Mouse (Mus musculus) spleen, postnatal 0 days (tissue): Measurements from ENCODE around the gene Gpr182. TPM values are rescaled to one million over a fixed set of nuclear protein-coding genes. Genes with fewer than 3 reads are reported as not detected.

ENCODE experiments used
- polyA plus RNA-seq: library from polyadenylated mRNA; unstranded; fragments of >200 nt; fragmentation: Nextera tagmentation; extraction: Ambion mirVana; gene quantifications from 2 replicates; pipeline ENCODE4 v1.2.1, GENCODE M21; 2015

Gpr182 gene
- polyA plus RNA-seq = 7.9 and 10.9 TPM in 2 replicates

DNA sequence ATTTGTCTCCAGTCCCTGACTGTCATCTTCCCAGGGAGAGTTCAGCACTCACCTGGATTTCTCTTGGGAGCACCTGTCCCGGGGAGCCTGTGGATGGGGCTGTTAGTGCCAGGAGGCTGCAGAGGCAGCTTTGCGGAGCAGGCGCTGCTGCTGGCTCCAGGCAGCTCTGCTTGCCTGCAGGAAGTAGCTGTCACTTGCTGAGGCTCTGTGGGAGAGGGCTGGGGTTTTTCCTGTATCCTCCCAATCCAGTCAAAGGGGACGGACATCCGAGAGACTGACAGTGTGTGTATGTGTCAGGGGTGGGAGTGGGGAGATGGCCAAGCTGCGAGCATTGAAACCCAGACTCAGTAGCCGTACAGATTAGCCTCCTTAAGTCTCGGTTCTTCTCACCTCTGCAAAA is at the start of gene Gpr182:
Gene Gpr182, minus strand, starts transcription at position 185 of the 400 bp plus-strand sequence.

DNA sequence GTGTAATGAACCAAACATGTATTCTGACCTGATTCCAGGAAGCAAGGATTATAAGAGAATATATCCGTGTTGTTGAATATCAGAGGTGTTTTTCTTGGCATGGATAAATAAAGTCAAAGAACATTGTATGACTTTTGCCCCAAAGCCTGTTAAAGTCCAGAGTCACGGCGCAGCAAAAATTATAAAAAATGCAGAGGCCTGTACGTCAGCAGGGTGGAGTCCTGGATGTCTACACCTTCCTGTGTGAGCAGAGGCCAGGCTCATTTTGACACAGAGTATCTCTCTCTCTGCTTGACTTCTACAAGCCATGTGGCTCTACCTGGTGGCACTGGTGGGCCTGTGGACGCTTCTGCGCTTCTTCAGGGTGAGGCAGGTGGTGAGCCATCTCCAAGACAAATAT is 49.4 kb upstream of the Gpr182 start, which contains the start of gene Rdh16:
Gene Rdh16, plus strand, starts transcription at position 262 of the 400 bp plus-strand sequence.

DNA sequence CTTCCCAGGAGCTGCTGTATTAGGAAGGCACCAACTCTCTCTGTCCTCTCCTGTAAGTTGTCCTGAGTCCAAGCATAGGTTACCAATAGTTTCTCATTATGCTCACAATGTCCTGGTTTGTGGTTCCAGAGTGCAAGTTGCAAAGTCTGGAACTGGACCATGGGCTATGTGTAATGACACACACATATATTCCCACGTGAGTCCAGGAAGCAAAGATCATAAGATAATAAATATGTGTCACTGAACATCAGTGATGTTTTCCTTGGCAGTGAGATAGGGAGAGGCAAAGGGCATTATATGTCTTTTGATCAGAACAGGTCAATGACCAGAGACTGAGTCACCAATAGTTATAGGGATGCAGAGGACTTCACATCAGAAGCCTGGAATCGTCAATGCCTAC is 24.5 kb upstream of the Gpr182 start, which contains the start of gene Rdh9:
Gene Rdh9, plus strand, starts transcription at position 376 of the 400 bp plus-strand sequence.

GRCm38 (mm10) chr10:127759181-127760110 is 7.9 kb upstream of the Gpr182 start, which contains the start of the genes Rdh1 and Rdh16f1:
TSS of gene Rdh1 (plus strand) at chr10:127759721.
TSS of gene Rdh16f1 (plus strand) at chr10:127759787.

GRCm38 (mm10) chr10:127739083-127739660 is 12.4 kb downstream of the Gpr182 start, which contains the start of gene Zbtb39:
TSS of gene Zbtb39 (plus strand) at chr10:127739538.

DNA sequence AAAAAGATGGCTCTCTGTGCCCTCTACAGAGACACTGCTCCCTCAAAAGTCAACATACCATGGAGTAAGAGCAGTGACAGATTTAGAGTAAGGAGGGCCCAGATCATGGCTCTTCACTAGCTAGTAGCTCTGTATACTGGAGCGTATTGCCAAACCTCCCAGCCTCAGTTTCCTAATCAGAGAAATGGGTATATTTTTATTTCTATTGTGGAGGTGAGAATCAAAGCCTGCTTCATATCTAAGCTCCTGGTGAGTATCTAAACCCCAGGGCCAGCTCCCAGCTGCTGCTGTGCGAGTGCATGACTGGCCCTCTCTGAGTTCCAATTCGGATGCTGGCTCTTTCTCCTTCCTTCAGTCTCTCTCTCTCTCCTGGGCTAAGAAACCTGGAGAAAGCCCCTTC is 27.4 kb downstream of the Gpr182 start, which contains the start of gene Tac2:
Gene Tac2, plus strand, starts transcription at position 301 of the 400 bp plus-strand sequence.

DNA sequence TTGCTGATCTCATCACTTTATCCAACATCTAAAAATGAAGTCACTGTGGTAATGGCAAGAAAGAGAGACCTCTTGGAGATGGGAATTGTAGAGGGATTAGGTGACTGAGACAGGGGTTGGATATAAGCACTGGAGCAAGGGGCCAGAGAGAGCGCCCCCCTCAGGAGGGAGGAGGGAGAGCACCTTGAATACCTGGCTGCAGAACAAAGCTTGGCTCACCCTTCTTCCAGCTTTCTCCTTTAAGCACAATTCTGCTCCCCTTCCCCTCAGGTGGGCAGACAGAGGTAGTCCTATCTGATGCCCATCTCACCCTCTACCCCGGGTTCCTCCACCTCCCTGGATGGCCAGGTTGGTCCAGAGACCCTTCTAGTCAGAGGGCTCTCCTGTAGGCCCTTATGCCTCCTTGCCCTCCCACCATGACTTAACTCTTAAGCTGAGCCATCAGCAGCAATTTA is 46.7 kb downstream of the Gpr182 start, which contains the start of gene Myo1a:
Gene Myo1a, plus strand, starts transcription at position 405 of the 455 bp plus-strand sequence.

Other genes starting within 250 kb of the Gpr182 start
- 22.4 and 25.0 TPM in 2 replicates for gene Ndufa4l2, start 236.8 kb downstream of the Gpr182 start, polyA plus RNA-seq
- 80.6 and 92.9 TPM in 2 replicates for gene Shmt2, start 229.3 kb downstream of the Gpr182 start, polyA plus RNA-seq
- gene Nxph4, start 217.2 kb downstream of the Gpr182 start, polyA plus RNA-seq = 0.12 TPM in 1 of 2 replicates, not detected in the other
- 29.9 and 45.8 TPM in 2 replicates for gene Lrp1, start 130.6 kb downstream of the Gpr182 start, polyA plus RNA-seq
- 21.2 and 24.6 TPM in 2 replicates for gene Stat6, start 108.7 kb downstream of the Gpr182 start, polyA plus RNA-seq
- gene Nemp1, start 84.8 kb downstream of the Gpr182 start, polyA plus RNA-seq = 6.7 and 7.1 TPM in 2 replicates
- gene Nab2, start 83.2 kb downstream of the Gpr182 start, polyA plus RNA-seq = 4.2 and 6.1 TPM in 2 replicates
- gene Myo1a, start 46.6 kb downstream of the Gpr182 start, polyA plus RNA-seq = 0.23 and 0.25 TPM in 2 replicates
- 5.9 and 6.7 TPM in 2 replicates for gene Tac2, start 27.3 kb downstream of the Gpr182 start, polyA plus RNA-seq
- 1.3 and 1.6 TPM in 2 replicates for gene Zbtb39, start 12.2 kb downstream of the Gpr182 start, polyA plus RNA-seq
- 0.47 and 0.51 TPM in 2 replicates for gene Rdh1, start 8.0 kb upstream of the Gpr182 start, polyA plus RNA-seq
- gene Rdh16f1, start 8.1 kb upstream of the Gpr182 start, polyA plus RNA-seq = 0.58 and 0.76 TPM in 2 replicates
- not detected in 2 replicates for gene Rdh9, start 24.7 kb upstream of the Gpr182 start, polyA plus RNA-seq
- gene Rdh16, start 49.4 kb upstream of the Gpr182 start, polyA plus RNA-seq = not detected in 2 replicates
- gene Rdh19, start 98.2 kb upstream of the Gpr182 start, polyA plus RNA-seq = not detected in 2 replicates
- gene Rdh16f2, start 114.7 kb upstream of the Gpr182 start, polyA plus RNA-seq = not detected in 2 replicates
- gene Rdh7, start 137.1 kb upstream of the Gpr182 start, polyA plus RNA-seq = 0.10 TPM in 2 replicates
- gene Sdr9c7, start 146.8 kb upstream of the Gpr182 start, polyA plus RNA-seq = not detected in 2 replicates